Mouse (Mus musculus) cortical plate, adult 2 months (tissue): ENCODE data around the gene Adprm.

Experiments used
- CTCF ChIP-seq: fragments of 200-500 bp; IDR thresholded peaks from 2 replicates; pipeline ENCODE4 v1.5.1; 2011; ENCODE audit warnings: mild to moderate bottlenecking, control low read depth, low read length; ENCODE audit not compliant: insufficient read depth; ENCODE audit errors: extremely low read depth
- POLR2A ChIP-seq: fragments of 200-500 bp; IDR thresholded peaks from 2 replicates; pipeline ENCODE4 v1.6.1; 2011; ENCODE audit warnings: mild to moderate bottlenecking, low read length, control low read depth; ENCODE audit not compliant: insufficient read depth; ENCODE audit errors: extremely low read depth

DNA sequence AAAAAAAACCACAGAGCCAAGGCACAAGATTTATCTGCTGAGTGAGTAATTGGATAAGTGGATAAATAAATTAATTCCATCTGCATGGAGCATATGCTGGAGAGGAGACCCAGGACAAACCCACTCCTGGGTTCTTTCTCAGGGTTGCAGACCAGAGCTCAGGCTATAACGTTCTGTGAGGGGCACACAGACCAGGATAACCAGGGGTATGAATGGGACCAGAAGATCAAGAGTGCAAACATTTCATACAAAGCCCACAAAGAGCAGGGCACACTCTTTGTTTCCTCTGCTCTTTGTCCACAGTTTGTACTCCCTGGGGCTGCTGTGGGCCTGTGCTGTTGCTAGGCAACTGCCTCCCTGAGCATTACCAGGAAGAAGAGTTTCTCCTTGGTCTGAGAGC, 50.7 kb downstream of the Adprm start:
- TF ChIP-seq CTCF = no peak
- TF ChIP-seq POLR2A = no peak
